9 mouse cellular contexts compared by ENCODE assay signal in genomic region chr10:24448001-24448561, GRCm38 (mm10).
DNase-seq lines count a peak whose midpoint lies in the region; ATAC-seq lines count a peak whose summit lies in the region.
"Had no signal": no experiment of that assay in that cellular context is flagged by ENCODE, and none has a peak within 500 bp of the region (broad histone marks: within the 10 kb centered on the region; RNA-seq: fewer than 3 reads in every experiment).

No protein-coding gene starts in this region.

- no peak for ATAC-seq in heart, embryonic 13.5 days (ENCODE audit: extremely low read depth, insufficient number of reproducible peaks, low FRiP score, low TSS enrichment)
- peak; percentile 80 for ATAC-seq in stomach, embryonic 16.5 days (ENCODE audit: insufficient read depth, low FRiP score)
- no peak for ATAC-seq in megakaryocyte-erythroid progenitor cell, adult 5-6 weeks (replicated peaks; ENCODE audit: low FRiP score, low TSS enrichment, poor library complexity, severe bottlenecking)

- H3K4me3 ChIP-seq in heart, embryonic 13.5 days = no peak overlapping the region
- H3K4me3 ChIP-seq in stomach, embryonic 16.5 days (replicated peaks; ENCODE audit: low read length) = no peak overlapping the region

- no peak overlapping the region for H3K9ac ChIP-seq in heart, embryonic 13.5 days
- H3K9ac ChIP-seq in stomach, embryonic 16.5 days (ENCODE audit: low read length) = peak overlapping the region; percentile 6; the same call in 1 of the 2 replicates

- no peaks in the 10 kb centered on the region for H3K27me3 ChIP-seq in heart, embryonic 13.5 days (replicated peaks)
- no peaks in the 10 kb centered on the region for H3K27me3 ChIP-seq in stomach, embryonic 16.5 days (ENCODE audit: control insufficient read depth, insufficient read depth, low read length)

- no peaks in the 10 kb centered on the region for H3K36me3 ChIP-seq in heart, embryonic 13.5 days
- no peaks in the 10 kb centered on the region for H3K36me3 ChIP-seq in stomach, embryonic 16.5 days (ENCODE audit: control insufficient read depth, insufficient read depth, low read length)

- peak; percentile 13 to 20 for DNase-seq in right cerebral cortex, adult 2 months (ENCODE audit: low spot score in 2 of 2)
- DNase-seq in right cerebral cortex, postnatal 4 days = no peak
- peak; percentile 73 for DNase-seq in kidney, postnatal 10 days
- no peak for DNase-seq in cerebellum, adult 11-12 months
- no peak for DNase-seq in cerebellum, postnatal 4 days (ENCODE audit: low spot score in 2 of 2)

- no peak overlapping the region for H3K4me2 ChIP-seq in heart, embryonic 13.5 days
- H3K4me2 ChIP-seq in stomach, embryonic 16.5 days (ENCODE audit: low read depth, low read length) = no peak overlapping the region

- WGBS in heart, embryonic 13.5 days = 44% methylated on average over 9 of the region's 9 CpGs
- whole genome bisulfite sequencing in stomach, embryonic 16.5 days = 35% methylated on average over 9 of the region's 9 CpGs

- peaks cover 50% of the 10 kb centered on the region for H3K4me1 ChIP-seq in heart, embryonic 13.5 days
- H3K4me1 ChIP-seq in stomach, embryonic 16.5 days (ENCODE audit: control insufficient read depth, insufficient read depth, low read length) = peaks cover 5% of the 10 kb centered on the region

- peaks cover 7% of the 10 kb centered on the region for H3K9me3 ChIP-seq in heart, embryonic 13.5 days
- H3K9me3 ChIP-seq in stomach, embryonic 16.5 days (replicated peaks; ENCODE audit: control insufficient read depth, low read length) = no peaks in the 10 kb centered on the region; the same call in 1 of the 2 replicates

- peak overlapping the region; percentile 78 for H3K27ac ChIP-seq in heart, embryonic 13.5 days (replicated peaks)
- H3K27ac ChIP-seq in stomach, embryonic 16.5 days (ENCODE audit: low read length) = peak overlapping the region; percentile 87
- H3K27ac ChIP-seq: macrophage had no signal

Comparison
In these comparisons a context has a peak if more than half of its experiments do, and no peak if none do; other contexts are left out.
1. DNase-seq: peak in right cerebral cortex, adult 2 months (2 of 2) and kidney, postnatal 10 days (single experiment); none in right cerebral cortex, postnatal 4 days (single experiment), cerebellum, adult 11-12 months (single experiment) and cerebellum, postnatal 4 days (0 of 2).